Comparison of ENCODE assay signal across 8 mouse cellular contexts in genomic region chr6:101518904-101519701, GRCm38 (mm10).
DNase-seq lines count a peak whose midpoint lies in the region; ATAC-seq and TF ChIP-seq lines count a peak whose summit lies in the region.
"Had no signal": no experiment of that assay in that cellular context is flagged by ENCODE, and none has a peak within 500 bp of the region (broad histone marks: within the 10 kb centered on the region; RNA-seq: fewer than 3 reads in every experiment).

No protein-coding gene starts in this region.

- TF ChIP-seq POLR2A in limb, embryonic 14.5 days (IDR thresholded peaks at IDR 0.05; ENCODE audit: borderline replicate concordance, extremely low read depth, insufficient read depth, insufficient read length) = no peak

- no peak overlapping the region for H3K27ac ChIP-seq in hindbrain, embryonic 11.5 days (ENCODE audit: low read depth, low read length)
- H3K27ac ChIP-seq in hindbrain, embryonic 14.5 days = no peak overlapping the region
- H3K27ac ChIP-seq in intestine, embryonic 14.5 days (ENCODE audit: low read depth) = no peak overlapping the region
- H3K27ac ChIP-seq in limb, embryonic 14.5 days (replicated peaks; ENCODE audit: low read depth, low read length) = peak overlapping the region; percentile 26
- H3K27ac ChIP-seq: macrophage had no signal

- H3K4me2 ChIP-seq in hindbrain, embryonic 11.5 days (replicated peaks; ENCODE audit: low read depth, low read length) = no peak overlapping the region
- no peak overlapping the region for H3K4me2 ChIP-seq in hindbrain, embryonic 14.5 days (replicated peaks)
- no peak overlapping the region for H3K4me2 ChIP-seq in intestine, embryonic 14.5 days (ENCODE audit: low read length)
- no peak overlapping the region for H3K4me2 ChIP-seq in limb, embryonic 14.5 days (replicated peaks; ENCODE audit: low read depth, low read length, severe bottlenecking)

- no peaks in the 10 kb centered on the region for H3K4me1 ChIP-seq in hindbrain, embryonic 11.5 days (replicated peaks; ENCODE audit: control insufficient read depth, insufficient read depth, low read length)
- H3K4me1 ChIP-seq in hindbrain, embryonic 14.5 days (replicated peaks; ENCODE audit: control insufficient read depth, insufficient read depth, low read length) = no peaks in the 10 kb centered on the region
- peaks cover 9% of the 10 kb centered on the region for H3K4me1 ChIP-seq in intestine, embryonic 14.5 days (replicated peaks; ENCODE audit: control insufficient read depth, insufficient read depth, low read length)
- peaks cover 14% of the 10 kb centered on the region for H3K4me1 ChIP-seq in limb, embryonic 14.5 days (ENCODE audit: control insufficient read depth, insufficient read depth, low read length)

- no peaks in the 10 kb centered on the region for H3K27me3 ChIP-seq in hindbrain, embryonic 11.5 days (ENCODE audit: control insufficient read depth, insufficient read depth, low read length)
- H3K27me3 ChIP-seq in hindbrain, embryonic 14.5 days (ENCODE audit: control insufficient read depth, insufficient read depth, low read length) = no peaks in the 10 kb centered on the region
- H3K27me3 ChIP-seq in intestine, embryonic 14.5 days (replicated peaks; ENCODE audit: control insufficient read depth, insufficient read depth, low read length) = no peaks in the 10 kb centered on the region
- H3K27me3 ChIP-seq in limb, embryonic 14.5 days (ENCODE audit: control insufficient read depth, insufficient read depth, low read length) = no peaks in the 10 kb centered on the region

- H3K4me3 ChIP-seq in hindbrain, embryonic 11.5 days (ENCODE audit: low read depth, low read length) = no peak overlapping the region
- H3K4me3 ChIP-seq in hindbrain, embryonic 14.5 days (replicated peaks; ENCODE audit: low read length) = no peak overlapping the region
- no peak overlapping the region for H3K4me3 ChIP-seq in intestine, embryonic 14.5 days (ENCODE audit: low read depth, low read length)
- H3K4me3 ChIP-seq in limb, embryonic 14.5 days (replicated peaks; ENCODE audit: low read length) = no peak overlapping the region

- WGBS in hindbrain, embryonic 11.5 days = 44% methylated on average over 9 of the region's 9 CpGs
- WGBS in hindbrain, embryonic 14.5 days = 50% methylated on average over 9 of the region's 9 CpGs
- 37% methylated on average over 9 of the region's 9 CpGs for WGBS in intestine, embryonic 14.5 days
- 27% methylated on average over 9 of the region's 9 CpGs for WGBS in limb, embryonic 14.5 days

- peak; percentile 14 for DNase-seq in hindbrain, embryonic 11.5 days (ENCODE audit: low spot score)
- no peak for DNase-seq in hindbrain, embryonic 14.5 days (ENCODE audit: low spot score)
- DNase-seq in embryo, embryonic 11 days = peak; percentile 37
- no peak for DNase-seq in intestine, embryonic 14.5 days (ENCODE audit: low spot score)
- peak; percentile 61 for DNase-seq in limb, embryonic 14.5 days (ENCODE audit: low spot score)
- DNase-seq in spleen, postnatal 14 days (ENCODE audit: low spot score in 2 of 2) = no peak
- DNase-seq in layer of hippocampus, adult 11-12 months (ENCODE audit: low spot score) = no peak

- H3K36me3 ChIP-seq in hindbrain, embryonic 11.5 days (ENCODE audit: control insufficient read depth, insufficient read depth, low read length) = no peaks in the 10 kb centered on the region
- no peaks in the 10 kb centered on the region for H3K36me3 ChIP-seq in hindbrain, embryonic 14.5 days (replicated peaks; ENCODE audit: control insufficient read depth, insufficient read depth)
- H3K36me3 ChIP-seq in intestine, embryonic 14.5 days (ENCODE audit: control insufficient read depth, insufficient read depth, low read length) = no peaks in the 10 kb centered on the region
- no peaks in the 10 kb centered on the region for H3K36me3 ChIP-seq in limb, embryonic 14.5 days (ENCODE audit: control insufficient read depth, insufficient read depth, low read length)

- no peak overlapping the region for H3K9ac ChIP-seq in hindbrain, embryonic 11.5 days (ENCODE audit: low read depth, low read length)
- H3K9ac ChIP-seq in hindbrain, embryonic 14.5 days = no peak overlapping the region
- no peak overlapping the region for H3K9ac ChIP-seq in intestine, embryonic 14.5 days (ENCODE audit: low read length)
- no peak overlapping the region for H3K9ac ChIP-seq in limb, embryonic 14.5 days (ENCODE audit: low read depth, low read length, severe bottlenecking)

- H3K9me3 ChIP-seq in hindbrain, embryonic 11.5 days (ENCODE audit: control insufficient read depth, low read length) = no peaks in the 10 kb centered on the region
- no peaks in the 10 kb centered on the region for H3K9me3 ChIP-seq in hindbrain, embryonic 14.5 days (ENCODE audit: control insufficient read depth, low read length)
- H3K9me3 ChIP-seq in intestine, embryonic 14.5 days (ENCODE audit: control insufficient read depth, low read length) = no peaks in the 10 kb centered on the region
- no peaks in the 10 kb centered on the region for H3K9me3 ChIP-seq in limb, embryonic 14.5 days (ENCODE audit: control insufficient read depth, low read length)

- ATAC-seq in hindbrain, embryonic 11.5 days (ENCODE audit: low FRiP score) = no peak
- ATAC-seq in hindbrain, embryonic 14.5 days (ENCODE audit: low FRiP score) = no peak
- 0 out of 2 replicates have a peak, but pooled peaks have one; percentile 19 for ATAC-seq in intestine, embryonic 14.5 days (replicated peaks; ENCODE audit: low FRiP score, low TSS enrichment, low read depth)
- ATAC-seq in limb, embryonic 14.5 days (ENCODE audit: low FRiP score, low read depth) = peak; percentile 79

Comparison
In these comparisons a context has a peak if more than half of its experiments do, and no peak if none do; other contexts are left out.
1. DNase-seq: peak in hindbrain, embryonic 11.5 days (single experiment), embryo, embryonic 11 days (single experiment) and limb, embryonic 14.5 days (single experiment); none in hindbrain, embryonic 14.5 days (single experiment), intestine, embryonic 14.5 days (single experiment), spleen, postnatal 14 days (0 of 2) and layer of hippocampus, adult 11-12 months (single experiment).
2. ATAC-seq: peak in intestine, embryonic 14.5 days (single experiment) and limb, embryonic 14.5 days (single experiment); none in hindbrain, embryonic 11.5 days (single experiment) and hindbrain, embryonic 14.5 days (single experiment).